Mouse (Mus musculus): ENCODE measurements around the gene Gabbr2.

DNA sequence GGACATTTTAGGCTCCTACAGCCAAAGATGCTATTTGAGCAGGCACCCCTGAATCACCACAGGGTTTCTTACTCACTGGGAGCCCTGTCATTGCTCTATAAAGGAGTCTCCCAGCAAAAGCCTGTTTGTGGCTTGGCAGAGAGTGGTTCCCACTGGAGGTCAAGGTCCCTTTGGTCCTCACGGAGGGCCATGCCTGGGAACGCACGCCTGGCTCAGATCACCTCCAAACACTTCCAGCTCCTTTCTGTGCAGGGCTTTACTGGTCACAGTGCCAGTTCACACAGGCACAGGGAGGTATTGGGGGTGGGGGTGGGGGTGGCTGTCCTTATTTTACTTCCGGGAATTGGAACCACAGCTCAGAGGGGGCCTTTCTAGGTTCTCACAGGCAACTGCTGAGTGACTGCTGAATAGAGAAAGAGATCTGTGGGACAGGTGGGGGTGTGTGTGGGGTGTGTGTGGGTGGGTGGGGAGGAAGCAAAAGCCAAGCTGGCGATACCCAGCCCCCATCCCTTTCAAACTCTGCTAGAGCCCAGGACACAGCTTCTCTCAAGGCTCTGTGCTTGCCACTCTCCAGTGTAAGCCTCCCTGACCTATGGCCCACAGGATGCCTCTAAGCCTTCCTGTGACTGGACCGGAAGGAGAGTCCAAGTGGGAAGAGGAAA, 146.6 kb downstream of the Gabbr2 start:
- TF ChIP-seq CTCF (IDR thresholded peaks at IDR 0.05; ENCODE audit: borderline replicate concordance, insufficient read depth, low read depth, low read length): no peak
- no peak for TF ChIP-seq POLR2A (IDR thresholded peaks at IDR 0.05; ENCODE audit: borderline replicate concordance, insufficient read depth, low read length)

All from cerebellum, adult 2 months (tissue).